Mouse (Mus musculus) liver, adult 2 months (tissue): Measurements from ENCODE around the gene Lca5. TPM values are rescaled to one million over a fixed set of nuclear protein-coding genes. Genes with fewer than 3 reads are reported as not detected.
A peak's percentile ranks its signal among the peaks of the same experiment; 100 is the strongest.

Experiments
- DNase-seq: peaks from one replicate; pipeline ENCODE4 v3.0.0-alpha.2; 2011; ENCODE audit warnings: low read depth, low spot score; ENCODE audit errors: extremely low read depth
- H3K27ac ChIP-seq: fragments of 200-500 bp; replicated peaks from 2 replicates; pipeline ENCODE4 v1.5.1; 2012; ENCODE audit warnings: low read depth, mild to moderate bottlenecking, control low read depth, inconsistent platforms, low read length; ENCODE audit not compliant: insufficient read depth
- H3K27me3 ChIP-seq: fragments of 200-500 bp; 2 replicates; pipeline ENCODE4 v1.6.1; 2012; ENCODE audit warnings: mild to moderate bottlenecking, moderate library complexity, low read length, inconsistent platforms; ENCODE audit not compliant: control insufficient read depth, insufficient read depth
- H3K36me3 ChIP-seq: fragments of 200-500 bp; 2 replicates; pipeline ENCODE4 v1.6.1; 2012; ENCODE audit warnings: low read length, inconsistent platforms; ENCODE audit not compliant: control insufficient read depth, insufficient read depth
- H3K4me1 ChIP-seq: fragments of 200-500 bp; 2 replicates; pipeline ENCODE4 v1.6.1; 2011; ENCODE audit warnings: low read length; ENCODE audit not compliant: control insufficient read depth, insufficient read depth
- H3K4me3 ChIP-seq: fragments of 200-500 bp; 2 replicates; pipeline ENCODE4 v1.5.1; 2011; ENCODE audit warnings: low read depth, mild to moderate bottlenecking, control low read depth, low read length, moderate library complexity; ENCODE audit not compliant: insufficient read depth
- H3K79me2 ChIP-seq: fragments of 200-500 bp; 2 replicates; pipeline ENCODE4 v1.6.1; 2012; ENCODE audit warnings: inconsistent platforms, mild to moderate bottlenecking, low read length, moderate library complexity; ENCODE audit not compliant: control insufficient read depth, insufficient read depth
- H3K9ac ChIP-seq: fragments of 200-500 bp; 2 replicates; pipeline ENCODE4 v1.6.1; 2012; ENCODE audit warnings: low read depth, mild to moderate bottlenecking, control low read depth, inconsistent platforms, low read length
- CTCF ChIP-seq: fragments of 200-500 bp; IDR thresholded peaks from 2 replicates; pipeline ENCODE4 v1.5.1; 2011; ENCODE audit warnings: low read depth, low read length, control low read depth
- POLR2A ChIP-seq: fragments of 200-500 bp; IDR thresholded peaks from 2 replicates; pipeline ENCODE4 v1.6.1; 2011; ENCODE audit warnings: low read length, control low read depth; ENCODE audit not compliant: insufficient read depth; ENCODE audit errors: extremely low read depth
- WGBS: fragments of 180-500 bp; shearing (Covaris S2); methylation state at CpG from one replicate; pipeline ENCODE4 v1.1.7; 2018; 5-methylcytosine and 5-hydroxymethylcytosine counted together
- polyA plus RNA-seq: library from polyadenylated mRNA; depleted of rRNA; stranded (reverse); fragments of >200 nt; gene quantifications from 2 replicates; pipeline ENCODE4 v1.2.3, GENCODE M21; 2012
- total RNA-seq: library from RNA; depleted of rRNA; stranded (reverse); fragments of >200 nt; gene quantifications from 2 replicates; pipeline ENCODE4 v1.2.3, GENCODE M21; 2014

Lca5 gene
- total and polyA plus RNA-seq, 2 experiments = 0.02 to 0.18 TPM

GRCm38 (mm10) chr9:83386264-83386855 is 54.6 kb downstream of the Lca5 start:
- no peaks in the 10 kb centered on the region for H3K36me3 ChIP-seq
- DNase-seq = no peak
- H3K4me3 ChIP-seq = no peak overlapping the region
- H3K27me3 ChIP-seq = no peaks in the 10 kb centered on the region
- no peak overlapping the region for H3K9ac ChIP-seq
- no peak for TF ChIP-seq CTCF
- no peak for TF ChIP-seq POLR2A
- 88% methylated on average over 5 of the region's 5 CpGs for whole genome bisulfite sequencing
- H3K27ac ChIP-seq = no peak overlapping the region
- H3K4me1 ChIP-seq = no peaks in the 10 kb centered on the region
- no peaks in the 10 kb centered on the region for H3K79me2 ChIP-seq

- TF ChIP-seq POLR2A (no peak), CTCF (no peak)
- no peak overlapping the region for H3K27ac ChIP-seq
- no peaks in the 10 kb centered on the region for H3K27me3 ChIP-seq
- no peak overlapping the region for H3K9ac ChIP-seq
- no peaks in the 10 kb centered on the region for H3K79me2 ChIP-seq
- no peak overlapping the region for H3K4me3 ChIP-seq
- no peaks in the 10 kb centered on the region for H3K4me1 ChIP-seq
- WGBS = 70% methylated on average over 6 of the region's 6 CpGs
- no peak for DNase-seq
- no peaks in the 10 kb centered on the region for H3K36me3 ChIP-seq
Measured at GRCm38 (mm10) chr9:83385301-83385700, 55.6 kb downstream of the Lca5 start.

- Histone ChIP-seq H3K4me1 (no peaks in the 10 kb centered on the region), H3K27ac (no peak overlapping the region), H3K9ac (no peak overlapping the region), H3K4me3 (no peak overlapping the region), H3K27me3 (no peaks in the 10 kb centered on the region), H3K79me2 (no peaks in the 10 kb centered on the region), H3K36me3 (no peaks in the 10 kb centered on the region)
- WGBS = 74% methylated on average over 3 of the region's 3 CpGs
- no peak for DNase-seq
- TF ChIP-seq POLR2A (no peak), CTCF (no peak)
Measured at GRCm38 (mm10) chr9:83383235-83383634, 57.7 kb downstream of the Lca5 start.

GRCm38 (mm10) chr9:83382775-83383174 is 58.2 kb downstream of the Lca5 start:
- H3K27ac ChIP-seq = no peak overlapping the region
- TF ChIP-seq CTCF = peak; percentile 70
- no peak for TF ChIP-seq POLR2A
- no peaks in the 10 kb centered on the region for H3K79me2 ChIP-seq
- no peaks in the 10 kb centered on the region for H3K4me1 ChIP-seq
- WGBS = 52% methylated on average over 3 of the region's 3 CpGs
- DNase-seq = peak; percentile 15
- H3K4me3 ChIP-seq = no peak overlapping the region
- H3K27me3 ChIP-seq = no peaks in the 10 kb centered on the region
- H3K9ac ChIP-seq = no peak overlapping the region
- H3K36me3 ChIP-seq = no peaks in the 10 kb centered on the region

GRCm38 (mm10) chr9:83381317-83381716 is 59.6 kb downstream of the Lca5 start:
- Histone ChIP-seq H3K27ac (no peak overlapping the region), H3K4me1 (no peaks in the 10 kb centered on the region), H3K4me3 (no peak overlapping the region), H3K36me3 (no peaks in the 10 kb centered on the region), H3K79me2 (no peaks in the 10 kb centered on the region), H3K27me3 (no peaks in the 10 kb centered on the region), H3K9ac (no peak overlapping the region)
- DNase-seq = no peak
- TF ChIP-seq POLR2A (no peak), CTCF (peak; percentile 37; the same call in 1 of the 2 replicates)

- no peaks in the 10 kb centered on the region for H3K79me2 ChIP-seq
- H3K4me3 ChIP-seq = no peak overlapping the region
- H3K27me3 ChIP-seq = no peaks in the 10 kb centered on the region
- 86% methylated on average over 10 of the region's 10 CpGs for WGBS
- H3K36me3 ChIP-seq = no peaks in the 10 kb centered on the region
- H3K9ac ChIP-seq = no peak overlapping the region
- DNase-seq = no peak
- no peak overlapping the region for H3K27ac ChIP-seq
- no peaks in the 10 kb centered on the region for H3K4me1 ChIP-seq
- no peak for TF ChIP-seq CTCF
Measured at GRCm38 (mm10) chr9:83379661-83380060, 61.3 kb downstream of the Lca5 start.
